Mouse (Mus musculus) liver (tissue): ENCODE measurements around the gene Psma6.

Source experiments
- DNase-seq: peaks from one replicate; pipeline ENCODE4 v3.0.0-alpha.2; 2020; ENCODE audit warnings: mixed read lengths

The Psma6 gene

DNA sequence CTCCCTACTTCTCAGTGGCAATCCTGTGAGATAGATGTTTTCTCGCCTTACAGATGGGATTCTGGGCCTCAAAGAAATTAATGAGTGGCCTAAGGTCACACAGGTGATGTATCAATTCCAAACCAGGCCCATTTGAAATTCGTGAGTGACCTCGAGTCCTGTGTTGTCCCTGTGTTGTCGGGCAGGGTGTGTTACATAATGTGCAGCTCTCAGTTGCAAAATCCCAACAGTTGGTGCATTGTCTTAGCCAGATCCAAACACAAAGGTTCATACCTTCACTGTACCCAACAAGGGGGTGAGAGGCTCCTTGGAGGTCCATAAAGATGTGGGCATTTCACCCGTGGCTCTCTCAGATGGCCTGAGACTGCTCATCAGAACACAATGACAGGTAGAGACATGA, 56.4 kb downstream of the Psma6 start:
- DNase-seq, result no peak

DNA sequence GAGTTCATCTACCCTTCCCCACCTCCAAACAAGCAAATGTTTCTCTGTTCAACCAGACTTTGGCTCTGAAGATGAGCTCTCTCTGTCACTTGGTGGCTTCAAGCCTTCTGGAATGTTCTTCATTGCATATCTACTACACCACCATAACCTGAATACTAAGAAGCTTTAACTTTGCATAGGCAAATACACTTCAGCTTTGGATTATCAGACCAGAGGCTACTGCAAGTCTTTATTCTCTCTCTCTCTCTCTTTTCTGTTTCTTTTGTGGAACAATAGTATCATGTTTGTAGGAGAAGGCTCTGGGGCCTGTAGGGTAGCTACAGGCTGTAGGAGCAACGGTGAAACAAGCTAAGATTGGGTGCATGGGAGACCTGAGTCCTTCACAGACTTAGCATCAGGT, 58.2 kb downstream of the Psma6 start:
- no peak for DNase-seq

DNA sequence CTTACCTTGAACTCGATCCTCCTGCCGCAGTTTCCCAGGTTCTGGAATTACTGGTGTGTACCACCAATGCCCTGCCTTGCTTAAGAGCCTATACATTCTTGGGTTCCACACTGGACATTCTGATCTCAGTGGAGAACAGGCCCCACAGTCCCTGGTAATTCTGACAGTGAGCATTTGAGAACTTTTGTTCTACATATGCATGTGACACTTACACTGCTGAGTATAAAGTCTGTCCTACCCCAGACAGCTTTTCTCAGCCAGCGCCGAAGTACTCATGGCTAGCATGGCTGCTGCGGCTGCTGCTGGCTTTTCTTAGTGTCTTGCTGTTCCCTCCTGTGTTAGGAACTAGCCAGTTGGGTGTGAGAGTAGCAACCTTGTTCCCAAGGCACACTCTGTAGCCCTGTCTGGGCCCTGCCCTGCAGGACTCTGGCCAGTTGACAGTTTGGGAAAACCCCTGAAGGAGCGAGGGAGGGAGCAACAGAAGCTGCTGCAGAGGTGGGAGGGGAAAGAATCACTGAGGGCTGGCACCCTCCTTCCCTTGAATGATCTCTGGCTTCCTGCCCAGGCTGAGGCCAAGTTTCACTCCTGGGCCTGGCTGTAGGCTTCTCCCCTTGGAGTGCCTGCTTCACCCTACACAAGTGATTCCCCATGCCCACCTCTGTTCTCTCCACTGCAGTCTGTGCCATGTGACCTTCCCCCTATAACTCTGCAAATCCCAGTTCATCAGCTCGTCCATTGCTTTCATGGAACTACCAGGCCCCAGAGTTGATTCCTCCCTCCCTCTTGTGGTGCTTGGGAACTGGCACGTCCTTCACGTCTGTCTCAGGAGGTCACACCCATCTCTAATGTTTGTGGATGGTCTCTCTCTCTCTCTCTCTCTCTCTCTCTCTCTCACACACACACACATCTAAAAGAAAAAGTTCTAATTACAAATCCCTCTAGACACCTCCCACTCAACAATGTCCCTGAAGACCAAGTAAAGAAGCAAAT, 59.1 kb downstream of the Psma6 start:
- no peak for DNase-seq

- no peak for DNase-seq
Observed at GRCm38 (mm10) chr12:55444031-55444451, 60.0 kb downstream of the Psma6 start.

- no peak for DNase-seq
Observed at GRCm38 (mm10) chr12:55445583-55445982, 61.6 kb downstream of the Psma6 start.

DNA sequence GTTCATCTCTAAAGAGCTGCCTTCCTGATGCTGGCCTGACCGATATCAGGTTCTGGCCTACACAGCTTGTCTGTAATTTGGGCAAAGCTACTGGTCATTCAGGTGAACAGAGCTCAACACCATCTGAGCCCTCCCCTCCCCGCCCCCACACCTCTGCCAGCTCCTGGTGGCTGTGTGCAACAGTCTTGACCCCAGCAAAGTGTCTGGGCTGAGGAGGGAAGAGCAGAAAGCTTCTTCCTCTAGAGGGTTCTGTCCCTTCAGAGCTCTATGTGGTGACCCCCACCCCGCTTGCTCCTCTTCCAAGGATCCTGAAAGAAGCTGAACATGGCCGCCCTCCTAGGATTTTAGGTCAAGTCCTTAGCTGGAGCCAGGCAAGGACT, 62.3 kb downstream of the Psma6 start:
- no peak for DNase-seq

- peak; percentile 49 for DNase-seq
Observed at GRCm38 (mm10) chr12:55446746-55447395, 62.8 kb downstream of the Psma6 start.

DNA sequence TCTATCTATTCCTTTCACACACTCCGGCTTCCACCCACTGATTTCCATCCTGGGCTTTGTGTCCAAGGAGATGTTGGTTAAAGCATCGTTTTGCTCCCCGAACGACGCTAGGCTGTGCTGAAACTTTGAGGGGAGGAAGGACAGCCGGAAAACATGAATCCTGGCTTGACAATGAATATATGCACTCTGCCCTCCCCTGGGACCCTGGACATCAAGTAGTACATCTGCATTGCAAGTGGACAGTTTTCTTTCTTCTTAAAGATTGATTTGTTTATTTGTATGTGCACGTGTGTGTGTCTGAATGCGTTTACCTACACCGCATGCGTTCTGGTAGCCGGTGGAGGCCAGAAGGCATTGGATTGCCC, 63.4 kb downstream of the Psma6 start:
- no peak for DNase-seq

DNA sequence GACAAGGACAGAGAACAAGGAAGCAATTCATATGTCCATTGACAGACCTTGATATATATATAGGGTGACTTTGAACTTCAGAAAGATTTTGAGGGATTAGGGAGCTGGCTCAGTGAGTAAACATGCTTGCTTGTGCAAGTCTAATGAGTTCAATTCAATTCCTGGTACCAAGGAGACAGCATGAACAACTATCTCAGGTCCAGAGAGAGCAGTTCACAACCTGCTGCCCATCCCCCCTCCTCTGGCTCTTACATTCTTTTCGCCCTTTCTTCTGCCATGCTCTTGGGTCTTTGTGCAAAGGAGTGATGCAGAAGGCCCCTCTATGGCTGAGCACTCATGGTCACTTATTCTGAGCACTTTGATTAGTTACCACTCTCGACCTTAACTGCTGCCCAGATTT, 64.4 kb downstream of the Psma6 start:
- no peak for DNase-seq

GRCm38 (mm10) chr12:55449048-55449447, 65.0 kb downstream of the Psma6 start:
- no peak for DNase-seq

- DNase-seq, result no peak
Observed at GRCm38 (mm10) chr12:55450421-55450820, 66.4 kb downstream of the Psma6 start.

DNA sequence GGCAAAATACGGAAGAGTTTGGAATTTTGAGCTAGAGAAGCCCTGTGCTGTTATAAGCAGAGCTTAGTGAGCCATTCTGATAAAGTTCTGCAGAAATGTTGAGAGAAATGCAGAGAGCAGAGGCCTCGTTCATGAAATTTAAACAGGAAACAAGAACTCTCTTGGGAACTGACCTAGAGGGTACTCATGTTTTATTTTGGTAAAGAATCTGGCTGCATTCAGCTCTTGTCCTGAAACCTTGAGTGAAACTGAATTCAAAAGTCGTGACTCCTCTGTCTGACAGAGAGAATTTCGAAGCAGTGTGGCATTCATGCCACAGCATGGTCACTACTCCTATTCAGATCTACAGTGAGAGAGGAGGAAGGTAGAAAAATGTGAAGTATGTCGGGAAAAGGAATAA, 68.8 kb downstream of the Psma6 start:
- no peak for DNase-seq

GRCm38 (mm10) chr12:55453924-55454323, 69.9 kb downstream of the Psma6 start:
- DNase-seq, result no peak

DNA sequence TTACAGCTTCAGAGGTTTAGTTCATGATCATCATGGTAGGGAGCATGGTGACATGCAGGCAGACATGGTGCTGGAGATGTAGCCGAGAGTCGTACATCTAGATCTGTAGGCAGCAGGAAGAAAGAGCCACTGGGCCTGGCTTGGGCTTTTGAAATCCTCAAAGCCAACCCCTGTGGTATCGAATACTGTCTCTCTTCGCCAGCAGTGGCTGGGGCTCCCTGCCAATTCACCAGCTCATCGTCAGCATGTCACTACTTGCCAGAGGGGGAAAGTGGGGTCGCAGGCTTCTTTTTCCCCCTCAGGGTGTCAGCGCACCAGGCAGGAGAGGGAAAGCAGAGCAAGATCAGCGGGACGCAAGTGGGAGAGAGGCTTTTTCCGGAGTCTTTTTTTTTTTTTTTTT, 71.2 kb downstream of the Psma6 start:
- no peak for DNase-seq

- no peak for DNase-seq
Observed at GRCm38 (mm10) chr12:55456136-55456535, 72.1 kb downstream of the Psma6 start.

DNA sequence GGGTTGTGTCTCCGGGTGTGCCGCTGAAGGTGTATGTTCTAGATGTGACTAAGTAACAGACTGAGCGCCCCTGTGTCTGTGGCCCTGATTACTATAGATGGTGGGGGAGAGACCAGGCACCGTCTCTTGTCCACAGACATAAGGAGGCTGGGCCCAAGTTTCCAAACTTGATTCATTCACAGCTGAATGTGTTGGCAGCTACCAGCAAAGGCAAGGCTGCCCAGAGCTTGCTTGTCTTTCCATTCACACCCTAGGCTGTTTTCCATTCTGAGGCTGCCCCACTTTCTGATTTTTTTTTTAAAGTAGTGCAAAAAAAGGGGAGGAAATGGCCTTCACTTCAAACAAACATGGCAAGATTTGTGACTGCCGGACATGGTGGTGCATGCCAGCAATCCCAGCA, 72.9 kb downstream of the Psma6 start:
- DNase-seq, result no peak

DNA sequence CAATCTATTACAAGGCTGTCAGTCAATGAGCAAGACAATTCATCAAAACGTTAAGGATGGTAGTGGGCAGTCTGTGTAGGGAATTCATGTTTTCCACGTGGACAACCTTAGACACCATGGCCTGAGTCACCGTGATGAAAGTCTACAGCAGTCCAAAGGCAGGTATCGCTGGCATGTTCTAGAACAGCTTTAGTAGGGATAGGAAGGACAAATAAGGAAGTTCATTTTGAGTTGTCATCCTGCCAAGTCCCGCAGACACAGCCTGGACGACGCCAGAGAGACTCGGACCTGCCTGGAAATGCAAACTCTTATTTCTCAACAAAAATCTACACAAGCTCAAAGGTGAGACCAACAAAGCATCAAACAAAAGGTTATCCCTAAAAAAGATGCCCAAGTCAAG, 75.7 kb downstream of the Psma6 start:
- DNase-seq, result no peak

DNA sequence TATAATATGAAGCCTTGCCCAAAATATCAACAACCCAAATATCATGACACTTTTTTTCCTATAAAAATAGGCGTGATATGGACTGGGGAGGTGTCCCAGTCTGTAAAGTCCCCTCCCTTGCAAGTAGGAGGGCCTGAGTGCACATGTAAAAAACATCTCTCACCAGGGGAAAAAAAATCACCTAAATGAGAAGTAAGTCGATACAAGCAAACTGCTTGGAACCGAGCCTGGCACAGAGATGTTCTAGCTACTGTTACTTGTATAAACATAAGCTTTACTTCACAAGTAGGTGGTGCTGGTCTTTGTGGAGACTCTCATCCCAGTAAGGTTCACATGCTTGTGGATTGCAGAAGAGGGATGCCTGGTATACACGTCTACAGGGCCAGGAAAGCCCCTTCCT, 76.9 kb downstream of the Psma6 start:
- DNase-seq, result no peak

DNA sequence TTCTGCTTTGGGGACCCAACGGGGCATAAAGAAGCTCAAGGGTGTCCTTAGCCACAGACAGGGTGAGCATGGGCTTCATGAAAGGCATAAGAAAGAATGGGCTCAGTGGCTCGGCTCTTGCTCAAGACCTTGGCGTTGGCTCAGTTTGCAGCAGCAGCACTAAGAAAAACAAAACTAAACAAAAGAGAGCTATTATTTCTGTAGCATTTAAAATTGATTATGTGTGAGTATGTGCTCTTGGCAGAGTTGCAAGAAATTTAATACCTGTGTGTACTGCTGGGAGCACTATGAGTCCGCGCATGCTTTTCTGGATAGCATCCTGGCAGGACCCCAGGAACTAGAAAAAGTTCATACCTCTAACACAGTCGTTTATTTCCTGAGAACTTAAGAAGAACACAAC, 77.7 kb downstream of the Psma6 start:
- DNase-seq, result no peak

DNA sequence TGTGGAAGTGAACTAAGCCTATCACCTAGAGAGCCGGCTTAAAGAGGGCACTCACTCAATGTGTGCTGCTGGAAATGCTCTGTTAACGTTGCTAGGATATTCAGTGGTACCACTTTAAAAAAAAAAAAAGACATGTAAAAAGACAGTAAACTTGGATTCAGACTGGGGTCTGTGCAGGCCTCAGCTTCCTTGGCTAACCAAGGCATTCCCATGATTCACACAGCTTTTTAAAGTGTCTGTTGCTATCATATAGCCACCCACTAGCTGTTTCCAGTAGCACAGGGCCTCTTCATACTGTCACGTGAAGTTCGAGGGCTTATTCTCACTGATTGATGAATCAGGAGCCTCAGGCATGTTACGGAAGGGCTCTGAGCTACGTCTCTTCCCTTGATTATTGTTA, 78.4 kb downstream of the Psma6 start:
- DNase-seq, result no peak

GRCm38 (mm10) chr12:55463087-55463486, 79.1 kb downstream of the Psma6 start:
- no peak for DNase-seq

GRCm38 (mm10) chr12:55463992-55464845, 80.2 kb downstream of the Psma6 start:
- DNase-seq, result no peak

- DNase-seq, result no peak
Observed at GRCm38 (mm10) chr12:55464846-55465361, 80.9 kb downstream of the Psma6 start.
